In the genomic region with DNA sequence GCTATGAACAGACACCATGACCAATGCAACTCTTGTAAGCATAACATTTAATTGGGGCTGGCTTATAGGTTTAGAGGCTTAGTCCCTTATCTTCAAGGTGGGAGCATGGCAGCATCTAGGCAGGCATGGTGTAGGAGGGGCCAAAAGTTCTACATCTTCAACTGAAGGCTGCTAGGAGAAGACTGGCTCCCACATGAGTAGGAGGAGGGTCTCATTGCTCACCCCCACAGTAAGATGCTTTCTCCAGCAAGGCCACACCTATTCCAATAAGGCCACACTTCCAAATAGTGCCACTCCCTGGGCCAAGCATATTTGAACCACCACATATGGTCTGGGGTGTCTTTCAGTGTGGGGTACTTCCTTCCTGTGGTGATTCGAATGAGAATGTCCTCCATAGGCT, we compare ENCODE assay signal across 28 mouse cellular contexts.
"Had no signal": no experiment of that assay in that cellular context is flagged by ENCODE, and none has a peak within 500 bp of the region (broad histone marks: within the 10 kb centered on the region; RNA-seq: fewer than 3 reads in every experiment).

No protein-coding gene starts in this region.

- H3K9ac ChIP-seq: heart, embryonic 12.5 days; hindbrain, embryonic 12.5 days; hindbrain, embryonic 14.5 days; intestine, embryonic 15.5 days; limb, embryonic 12.5 days; liver, embryonic 13.5 days; liver, embryonic 15.5 days; liver, postnatal 0 days had no signal

- ATAC-seq: hindbrain, embryonic 16.5 days; inflammation-experienced regulatory T-cells, adult 6 months; intestine, embryonic 15.5 days; intestine, postnatal 0 days; liver, postnatal 0 days had no signal

- H3K9me3 ChIP-seq: heart, embryonic 10.5 days; intestine, embryonic 15.5 days; liver, embryonic 13.5 days; liver, embryonic 15.5 days had no signal

- H3K4me3 ChIP-seq: gastrocnemius, adult 2 months; heart, embryonic 10.5 days; heart, embryonic 12.5 days; hindbrain, embryonic 10.5 days; hindbrain, embryonic 12.5 days; intestine, embryonic 15.5 days; left cerebral cortex, adult 2 months; limb, embryonic 10.5 days; limb, embryonic 12.5 days; liver, embryonic 13.5 days; liver, embryonic 15.5 days had no signal

- H3K36me3 ChIP-seq: heart, embryonic 10.5 days; heart, embryonic 12.5 days; hindbrain, embryonic 12.5 days; intestine, embryonic 15.5 days; limb, embryonic 10.5 days; limb, embryonic 12.5 days; liver, embryonic 13.5 days; liver, embryonic 15.5 days had no signal

- H3K4me2 ChIP-seq: heart, embryonic 12.5 days; hindbrain, embryonic 12.5 days; intestine, embryonic 15.5 days; limb, embryonic 12.5 days; liver, embryonic 11.5 days; liver, embryonic 13.5 days; liver, embryonic 15.5 days had no signal

- H3K27me3 ChIP-seq: heart, embryonic 12.5 days; intestine, embryonic 15.5 days; limb, embryonic 12.5 days had no signal

- H3K27ac ChIP-seq: heart, embryonic 10.5 days; hindbrain, embryonic 10.5 days; hindbrain, embryonic 12.5 days; intestine, embryonic 15.5 days; limb, embryonic 10.5 days; liver, embryonic 13.5 days; liver, embryonic 15.5 days had no signal

- DNase-seq: gastrocnemius, adult 2 months; gastrocnemius, postnatal 10 days; gastrocnemius, postnatal 25 days; heart, adult 18-20 months; heart, postnatal 10 days; heart, postnatal 4 days; kidney, adult 18-20 months; kidney, adult 8-10 months; kidney, postnatal 10 days; kidney, postnatal 25 days; kidney, postnatal 4 days; liver; liver, embryonic 13.5 days; liver, postnatal 0 days had no signal
